Mouse (Mus musculus) liver, postnatal 0 days (tissue): ENCODE measurements around the gene Mapk13.

Experiments used
- CTCF ChIP-seq: sonication (generic); IDR thresholded peaks from 2 replicates; pipeline ENCODE4 v1.5.1; 2016; ENCODE audit warnings: antibody characterized with exemption, low read depth
- EP300 ChIP-seq: IDR thresholded peaks from 2 replicates; pipeline ENCODE4 v1.6.1; 2016; ENCODE audit warnings: antibody characterized with exemption, low read depth, mild to moderate bottlenecking

DNA sequence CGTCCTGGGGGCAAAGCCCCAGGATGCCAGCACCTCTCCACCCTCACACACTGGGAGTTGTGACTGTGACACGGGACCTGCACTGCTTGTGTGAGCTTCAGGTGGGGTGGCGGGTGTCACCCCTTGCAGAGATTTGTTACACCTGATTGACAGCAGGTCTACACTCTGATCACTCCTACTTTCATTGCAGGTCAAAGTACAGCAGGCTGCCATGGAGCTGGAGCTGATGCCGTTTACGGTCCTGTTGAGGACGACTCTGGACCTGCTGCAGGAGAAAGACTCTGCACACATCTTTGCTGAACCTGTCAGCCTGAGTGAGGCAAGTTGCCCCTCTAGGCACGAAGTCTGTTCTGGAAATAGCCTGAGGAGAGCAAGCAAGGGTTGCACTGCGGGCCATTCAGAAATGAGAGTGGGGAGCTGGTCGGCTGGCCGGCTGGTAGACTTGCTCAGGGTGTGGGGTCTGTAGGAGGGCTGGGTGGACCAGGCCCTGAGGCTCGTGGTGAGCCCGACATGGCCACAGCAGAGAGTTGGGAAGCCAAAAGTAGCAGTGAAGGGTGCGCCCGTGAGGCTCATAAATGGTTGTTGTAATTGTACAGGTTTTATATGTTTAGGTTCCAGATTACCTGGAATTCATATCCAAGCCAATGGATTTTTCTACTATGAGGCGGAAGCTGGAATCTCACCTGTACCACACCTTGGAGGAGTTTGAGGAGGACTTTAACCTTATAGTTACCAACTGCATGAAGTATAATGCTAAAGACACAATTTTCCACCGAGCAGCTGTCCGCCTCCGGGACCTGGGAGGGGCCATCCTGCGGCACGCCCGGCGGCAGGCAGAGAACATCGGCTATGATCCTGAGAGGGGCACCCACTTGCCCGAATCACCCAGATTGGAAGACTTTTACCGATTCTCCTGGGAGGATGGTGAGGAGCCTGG is 48.0 kb downstream of the Mapk13 start:
- TF ChIP-seq CTCF (no peak), EP300 (no peak)
